Mouse (Mus musculus) erythroblast, embryonic 14.5 days (primary cell): Measurements from ENCODE around the gene Speer4d.
"Not testable (repeated sequence)": the region's sequence is repeated elsewhere in the genome, so short reads cannot be mapped to it uniquely, and the experiment has no call there.

Experiments
- GATA1 ChIP-seq: IDR thresholded peaks from 2 replicates; pipeline ENCODE4 v1.6.1; 2012; ENCODE audit warnings: low read length, inconsistent platforms, mixed read lengths
- TAL1 ChIP-seq: IDR thresholded peaks from 3 replicates; pipeline ENCODE4 v1.6.1; 2012; ENCODE audit warnings: low read length, inconsistent platforms, mixed read lengths

DNA sequence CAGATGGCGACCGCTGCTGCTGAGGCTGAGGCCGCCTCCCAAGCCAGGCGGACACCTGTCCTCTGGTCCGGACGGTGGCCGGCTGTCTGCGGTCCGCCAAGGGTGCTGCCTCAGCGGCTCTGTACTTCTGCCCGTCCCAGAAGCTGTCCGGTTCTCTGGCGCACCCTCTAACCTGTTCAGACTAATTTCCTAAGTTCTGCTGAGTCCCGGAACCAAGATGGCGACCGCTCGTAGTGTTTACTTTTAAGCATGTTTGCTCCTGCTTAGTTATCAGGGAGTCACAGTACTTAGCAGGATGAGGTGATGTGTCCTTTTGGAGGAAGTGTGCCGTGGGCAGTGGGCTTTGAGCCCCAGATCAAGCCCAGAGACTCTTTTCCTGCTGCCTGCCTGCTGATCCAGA is 51.9 kb downstream of the Speer4d start:
- not testable (repeated sequence) for TF ChIP-seq TAL1, GATA1
